Mouse (Mus musculus) forebrain, embryonic 11.5 days (tissue): ENCODE data around the gene Btbd10. TPM values are rescaled to one million over a fixed set of nuclear protein-coding genes. Genes with fewer than 3 reads are reported as not detected.
A peak's percentile ranks its signal among the peaks of the same experiment; 100 is the strongest.

ENCODE experiments used
- ATAC-seq: fragments of 200-750 bp; cut with Nextera tagmentation; replicated peaks from 2 replicates; pipeline ENCODE4 v1.8.0; 2017; ENCODE audit warnings: moderate TSS enrichment; ENCODE audit not compliant: low FRiP score
- DNase-seq: peaks from one replicate; pipeline ENCODE4 v3.0.0-alpha.2; 2017; ENCODE audit warnings: low spot score
- H3K27ac ChIP-seq: fragments of 300-500 bp; sonication (generic); 2 replicates; pipeline ENCODE4 v1.5.1; 2014; ENCODE audit warnings: low read depth, low read length
- H3K27me3 ChIP-seq: fragments of 300-500 bp; sonication (generic); 2 replicates; pipeline ENCODE4 v1.6.1; 2014; ENCODE audit warnings: mild to moderate bottlenecking, low read length, mixed read lengths; ENCODE audit not compliant: control insufficient read depth, insufficient read depth
- H3K36me3 ChIP-seq: fragments of 300-500 bp; sonication (generic); 2 replicates; pipeline ENCODE4 v1.6.1; 2014; ENCODE audit warnings: mild to moderate bottlenecking, low read length, moderate library complexity, mixed read lengths; ENCODE audit not compliant: control insufficient read depth, insufficient read depth
- H3K4me1 ChIP-seq: fragments of 300-500 bp; sonication (generic); replicated peaks from 2 replicates; pipeline ENCODE4 v1.6.1; 2014; ENCODE audit warnings: low read length, mixed read lengths; ENCODE audit not compliant: control insufficient read depth, insufficient read depth
- H3K4me2 ChIP-seq: fragments of 300-500 bp; sonication (generic); 2 replicates; pipeline ENCODE4 v1.6.1; 2014; ENCODE audit warnings: low read depth, mild to moderate bottlenecking, low read length, moderate library complexity, mixed read lengths; ENCODE audit not compliant: severe bottlenecking
- H3K4me3 ChIP-seq: fragments of 300-500 bp; sonication (generic); 2 replicates; pipeline ENCODE4 v1.5.1; 2014; ENCODE audit warnings: low read depth, low read length
- H3K9ac ChIP-seq: fragments of 300-500 bp; sonication (generic); 2 replicates; pipeline ENCODE4 v1.6.1; 2014; ENCODE audit warnings: low read length
- H3K9me3 ChIP-seq: fragments of 300-500 bp; sonication (generic); 2 replicates; pipeline ENCODE4 v1.6.1; 2016; ENCODE audit warnings: low read length, mixed read lengths; ENCODE audit not compliant: control insufficient read depth
- WGBS: fragments of 180-500 bp; shearing (Covaris S2); extraction: QIAGEN DNeasy Blood & Tissue Kit; methylation state at CpG from one replicate; pipeline ENCODE4 v1.1.7; 2014; 5-methylcytosine and 5-hydroxymethylcytosine counted together
- polyA plus RNA-seq: library from polyadenylated mRNA; unstranded; fragments of >200 nt; fragmentation: Nextera tagmentation; extraction: Ambion mirVana; gene quantifications from 2 replicates; pipeline ENCODE4 v1.2.1, GENCODE M21; 2014

Gene Btbd10
- polyA plus RNA-seq, 1 experiment from 2014 or later, result 33.8 TPM

DNA sequence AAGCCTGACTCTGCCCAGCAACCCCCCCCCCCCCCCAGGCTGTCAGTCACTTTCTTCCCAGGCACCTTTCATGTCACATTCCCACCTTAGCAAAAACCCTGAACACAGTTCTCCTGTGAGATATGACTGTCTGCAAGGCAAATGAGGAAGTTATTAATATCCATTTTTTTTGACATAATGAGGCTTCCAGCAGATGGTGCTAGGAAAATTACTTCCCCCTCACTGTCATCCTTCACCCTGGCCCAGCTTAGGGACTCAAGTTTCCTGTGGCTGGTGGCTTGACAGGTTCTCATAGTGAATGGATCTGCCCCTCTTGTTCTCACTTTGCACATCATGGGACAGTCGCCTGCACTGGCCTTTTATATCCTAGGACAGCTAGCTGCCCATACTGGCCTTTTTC, 80.0 kb downstream of the Btbd10 start:
- H3K4me1 ChIP-seq, result no peaks in the 10 kb centered on the region
- no peaks in the 10 kb centered on the region for H3K9me3 ChIP-seq
- no peaks in the 10 kb centered on the region for H3K36me3 ChIP-seq
- 83% methylated on average over 1 of the region's 1 CpGs for WGBS
- no peak overlapping the region for H3K27ac ChIP-seq
- H3K27me3 ChIP-seq, result no peaks in the 10 kb centered on the region
- no peak overlapping the region for H3K9ac ChIP-seq
- ATAC-seq, result no peak
- DNase-seq, result peak; percentile 16
- no peak overlapping the region for H3K4me2 ChIP-seq
- no peak overlapping the region for H3K4me3 ChIP-seq

DNA sequence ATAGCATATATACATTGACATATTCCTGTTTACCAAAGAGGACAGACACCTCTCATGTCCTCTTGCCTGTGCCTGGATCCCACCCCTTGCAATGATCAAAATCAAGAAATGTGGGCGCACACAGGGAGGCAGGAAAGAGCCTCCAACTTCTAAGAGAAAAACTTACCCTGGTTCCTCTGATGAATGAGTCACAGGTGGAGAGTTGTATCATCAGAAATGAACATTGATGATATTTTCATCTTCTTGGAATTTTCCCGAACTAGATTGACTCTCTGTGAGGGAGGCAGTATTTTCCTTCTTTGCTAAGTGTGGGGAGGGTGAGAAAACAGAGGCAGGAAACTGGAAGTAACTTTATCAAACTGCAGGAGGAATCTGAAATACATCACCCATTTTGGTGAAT, 83.8 kb downstream of the Btbd10 start:
- Histone ChIP-seq H3K4me3 (no peak overlapping the region), H3K9ac (no peak overlapping the region), H3K9me3 (no peaks in the 10 kb centered on the region), H3K36me3 (no peaks in the 10 kb centered on the region), H3K27me3 (no peaks in the 10 kb centered on the region), H3K27ac (no peak overlapping the region), H3K4me2 (no peak overlapping the region), H3K4me1 (no peaks in the 10 kb centered on the region)
- DNase-seq, result no peak
- 88% methylated on average over 2 of the region's 2 CpGs for WGBS
- no peak for ATAC-seq

- H3K4me1 ChIP-seq, result no peaks in the 10 kb centered on the region
- no peak overlapping the region for H3K27ac ChIP-seq
- 75% methylated on average over 2 of the region's 2 CpGs for WGBS
- no peaks in the 10 kb centered on the region for H3K36me3 ChIP-seq
- no peaks in the 10 kb centered on the region for H3K27me3 ChIP-seq
- H3K9me3 ChIP-seq, result no peaks in the 10 kb centered on the region
- DNase-seq (no peak), ATAC-seq (no peak)
- no peak overlapping the region for H3K4me3 ChIP-seq
- no peak overlapping the region for H3K4me2 ChIP-seq
- no peak overlapping the region for H3K9ac ChIP-seq
Observed at GRCm38 (mm10) chr7:113279246-113279645, 89.9 kb downstream of the Btbd10 start.

GRCm38 (mm10) chr7:113278493-113278892, 90.7 kb downstream of the Btbd10 start:
- WGBS, result 94% methylated on average over 4 of the region's 4 CpGs
- Histone ChIP-seq H3K4me2 (no peak overlapping the region), H3K36me3 (no peaks in the 10 kb centered on the region), H3K27me3 (no peaks in the 10 kb centered on the region), H3K27ac (no peak overlapping the region), H3K9ac (no peak overlapping the region), H3K4me3 (no peak overlapping the region), H3K9me3 (no peaks in the 10 kb centered on the region), H3K4me1 (no peaks in the 10 kb centered on the region)
- no peak for DNase-seq
- ATAC-seq, result no peak

DNA sequence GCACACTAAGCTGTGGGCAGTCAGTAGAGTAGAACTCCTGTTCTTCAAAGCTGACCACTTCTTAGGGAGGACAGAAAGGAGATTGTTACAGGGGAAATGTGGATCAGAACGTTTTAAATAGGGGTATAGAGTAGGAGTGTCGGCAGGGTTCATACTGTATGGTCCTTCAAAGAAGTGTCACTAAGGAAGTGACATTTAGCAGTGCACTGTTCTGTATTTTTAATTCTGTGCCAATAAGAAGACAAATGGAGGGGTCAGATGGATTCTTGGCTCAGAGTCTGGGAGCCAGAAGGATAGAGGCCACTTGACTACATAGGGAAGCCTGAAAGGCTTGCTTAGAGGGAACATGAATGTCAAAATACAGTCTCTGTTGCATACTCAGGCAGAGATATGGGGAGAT, 91.9 kb downstream of the Btbd10 start:
- Histone ChIP-seq H3K4me1 (no peaks in the 10 kb centered on the region), H3K4me2 (no peak overlapping the region), H3K36me3 (no peaks in the 10 kb centered on the region), H3K9me3 (no peaks in the 10 kb centered on the region), H3K27ac (no peak overlapping the region), H3K27me3 (no peaks in the 10 kb centered on the region), H3K9ac (no peak overlapping the region), H3K4me3 (no peak overlapping the region)
- DNase-seq, result no peak
- 76% methylated on average over 2 of the region's 2 CpGs for WGBS
- no peak for ATAC-seq

- Histone ChIP-seq H3K27ac (no peak overlapping the region), H3K4me2 (no peak overlapping the region), H3K9me3 (no peaks in the 10 kb centered on the region), H3K4me3 (no peak overlapping the region), H3K27me3 (no peaks in the 10 kb centered on the region), H3K9ac (no peak overlapping the region), H3K4me1 (no peaks in the 10 kb centered on the region), H3K36me3 (no peaks in the 10 kb centered on the region)
- ATAC-seq (no peak), DNase-seq (no peak)
- WGBS, result 83% methylated on average over 5 of the region's 6 CpGs
Observed at GRCm38 (mm10) chr7:113272338-113272997, 96.7 kb downstream of the Btbd10 start.

- Histone ChIP-seq H3K36me3 (no peaks in the 10 kb centered on the region), H3K27me3 (no peaks in the 10 kb centered on the region), H3K9ac (no peak overlapping the region), H3K4me2 (no peak overlapping the region), H3K27ac (no peak overlapping the region), H3K9me3 (no peaks in the 10 kb centered on the region), H3K4me3 (no peak overlapping the region), H3K4me1 (no peaks in the 10 kb centered on the region)
- ATAC-seq (no peak), DNase-seq (no peak)
- WGBS, result 75% methylated on average over 2 of the region's 2 CpGs
Observed at GRCm38 (mm10) chr7:113270991-113271390, 98.2 kb downstream of the Btbd10 start.

GRCm38 (mm10) chr7:113270551-113270950, 98.6 kb downstream of the Btbd10 start:
- no peaks in the 10 kb centered on the region for H3K9me3 ChIP-seq
- H3K4me3 ChIP-seq, result no peak overlapping the region
- H3K4me1 ChIP-seq, result no peaks in the 10 kb centered on the region
- no peak overlapping the region for H3K9ac ChIP-seq
- no peak overlapping the region for H3K4me2 ChIP-seq
- no peaks in the 10 kb centered on the region for H3K36me3 ChIP-seq
- no peaks in the 10 kb centered on the region for H3K27me3 ChIP-seq
- 86% methylated on average over 10 of the region's 10 CpGs for WGBS
- ATAC-seq, result no peak
- no peak overlapping the region for H3K27ac ChIP-seq
- no peak for DNase-seq

GRCm38 (mm10) chr7:113269921-113270320, 99.3 kb downstream of the Btbd10 start:
- no peaks in the 10 kb centered on the region for H3K36me3 ChIP-seq
- H3K4me1 ChIP-seq, result no peaks in the 10 kb centered on the region
- no peak overlapping the region for H3K4me3 ChIP-seq
- no peaks in the 10 kb centered on the region for H3K27me3 ChIP-seq
- no peak for DNase-seq
- no peak overlapping the region for H3K9ac ChIP-seq
- H3K27ac ChIP-seq, result no peak overlapping the region
- H3K9me3 ChIP-seq, result no peaks in the 10 kb centered on the region
- H3K4me2 ChIP-seq, result no peak overlapping the region
- 65% methylated on average over 3 of the region's 3 CpGs for WGBS
- ATAC-seq, result no peak
